Mouse (Mus musculus): ENCODE measurements around the gene D630003M21Rik. TPM values are rescaled to one million over a fixed set of nuclear protein-coding genes. Genes with fewer than 3 reads are reported as not detected.

D630003M21Rik gene
- polyA plus RNA-seq, 1 experiment from 2014 or later = 5.3 TPM

- H3K9me3 ChIP-seq = no peaks in the 10 kb centered on the region
- H3K27ac ChIP-seq = no peak overlapping the region
- H3K36me3 ChIP-seq = peaks cover 12% of the 10 kb centered on the region; the same call in 1 of the 2 replicates
- no peaks in the 10 kb centered on the region for H3K27me3 ChIP-seq
- 65% methylated on average over 6 of the region's 6 CpGs for WGBS
- H3K4me1 ChIP-seq = peaks cover 46% of the 10 kb centered on the region
- no peak overlapping the region for H3K9ac ChIP-seq
- no peak for ATAC-seq (ENCODE audit: borderline replicate concordance, extremely low read depth, low FRiP score, low TSS enrichment)
- H3K4me3 ChIP-seq = no peak overlapping the region
- H3K4me2 ChIP-seq = no peak overlapping the region
Measured at GRCm38 (mm10) chr2:158133050-158133449, 96.0 kb downstream of the D630003M21Rik start.

Small RNAs within 50 kb of the gene (microRNA-seq; reads per million reads assigned to microRNA genes)
- not detected for gene Mir7685

Other genes starting within 250 kb of the D630003M21Rik start
- 25.5 and 25.9 TPM in 2 replicates for gene Tti1, start 200.8 kb downstream of the D630003M21Rik start, polyA plus RNA-seq (2015; fragmentation: Nextera tagmentation; extraction: Ambion mirVana)
- gene Rprd1b, start 200.7 kb downstream of the D630003M21Rik start, polyA plus RNA-seq (2015; fragmentation: Nextera tagmentation; extraction: Ambion mirVana) = 43.8 and 45.6 TPM in 2 replicates
- 66.0 and 70.0 TPM in 2 replicates for gene Tgm2, start 82.8 kb downstream of the D630003M21Rik start, polyA plus RNA-seq (2015; fragmentation: Nextera tagmentation; extraction: Ambion mirVana)
- not detected in 2 replicates for gene Bpi, start 28.9 kb upstream of the D630003M21Rik start, polyA plus RNA-seq (2015; fragmentation: Nextera tagmentation; extraction: Ambion mirVana)
- 11.5 and 14.2 TPM in 2 replicates for gene Lbp, start 77.3 kb upstream of the D630003M21Rik start, polyA plus RNA-seq (2015; fragmentation: Nextera tagmentation; extraction: Ambion mirVana)
- 1.7 and 2.9 TPM in 2 replicates for gene Snhg11, start 146.4 kb upstream of the D630003M21Rik start, polyA plus RNA-seq (2015; fragmentation: Nextera tagmentation; extraction: Ambion mirVana)
- gene Ralgapb, start 180.6 kb upstream of the D630003M21Rik start, polyA plus RNA-seq (2015; fragmentation: Nextera tagmentation; extraction: Ambion mirVana) = 16.2 and 17.7 TPM in 2 replicates